Mouse (Mus musculus) intestine, embryonic 14.5 days (tissue): ENCODE measurements around the gene Prkar2a. TPM values are rescaled to one million over a fixed set of nuclear protein-coding genes. Genes with fewer than 3 reads are reported as not detected.

Experiments used
- ATAC-seq: fragments of 200-750 bp; cut with Nextera tagmentation; replicated peaks from 2 replicates; pipeline ENCODE4 v1.8.0; 2017; ENCODE audit warnings: low read depth, moderate number of reproducible peaks, moderate TSS enrichment, moderate library complexity; ENCODE audit not compliant: low FRiP score, low TSS enrichment
- DNase-seq: peaks from one replicate; pipeline ENCODE4 v3.0.0-alpha.2; 2018; ENCODE audit warnings: low spot score
- H3K27ac ChIP-seq: fragments of 300-500 bp; sonication (generic); 2 replicates; pipeline ENCODE4 v1.5.1; 2014; ENCODE audit warnings: low read depth, mild to moderate bottlenecking, control low read depth
- H3K27me3 ChIP-seq: fragments of 300-500 bp; sonication (generic); replicated peaks from 2 replicates; pipeline ENCODE4 v1.6.1; 2014; ENCODE audit warnings: low read length, control low read depth; ENCODE audit not compliant: control insufficient read depth, insufficient read depth
- H3K36me3 ChIP-seq: fragments of 300-500 bp; sonication (generic); 2 replicates; pipeline ENCODE4 v1.6.1; 2014; ENCODE audit warnings: low read length, control low read depth; ENCODE audit not compliant: control insufficient read depth, insufficient read depth
- H3K4me1 ChIP-seq: fragments of 300-500 bp; sonication (generic); replicated peaks from 2 replicates; pipeline ENCODE4 v1.6.1; 2014; ENCODE audit warnings: low read length, control low read depth, mixed read lengths; ENCODE audit not compliant: control insufficient read depth, insufficient read depth
- H3K4me2 ChIP-seq: fragments of 300-500 bp; sonication (generic); 2 replicates; pipeline ENCODE4 v1.6.1; 2014; ENCODE audit warnings: low read length
- H3K4me3 ChIP-seq: fragments of 300-500 bp; sonication (generic); 2 replicates; pipeline ENCODE4 v1.5.1; 2014; ENCODE audit warnings: low read depth, low read length, control low read depth, mixed read lengths
- H3K9ac ChIP-seq: fragments of 300-500 bp; sonication (generic); 2 replicates; pipeline ENCODE4 v1.6.1; 2014; ENCODE audit warnings: mild to moderate bottlenecking, low read length
- H3K9me3 ChIP-seq: fragments of 300-500 bp; sonication (generic); 2 replicates; pipeline ENCODE4 v1.6.1; 2016; ENCODE audit warnings: low read length, control low read depth; ENCODE audit not compliant: control insufficient read depth
- WGBS: fragments of 180-500 bp; shearing (Covaris S2); extraction: QIAGEN DNeasy Blood & Tissue Kit; methylation state at CpG from one replicate; pipeline ENCODE4 v1.1.7; 2014; 5-methylcytosine and 5-hydroxymethylcytosine counted together
- polyA plus RNA-seq: library from polyadenylated mRNA; unstranded; fragments of >200 nt; fragmentation: Nextera tagmentation; extraction: Ambion mirVana; gene quantifications from 2 replicates; pipeline ENCODE4 v1.2.1, GENCODE M21; 2014

Gene Prkar2a
- polyA plus RNA-seq, 1 experiment from 2014 or later = 54.4 TPM

- no peaks in the 10 kb centered on the region for H3K27me3 ChIP-seq
- H3K4me3 ChIP-seq = no peak overlapping the region
- H3K4me2 ChIP-seq = peak overlapping the region; percentile 18; the same call in 1 of the 2 replicates
- WGBS = 36% methylated on average over 12 of the region's 12 CpGs
- H3K36me3 ChIP-seq = no peaks in the 10 kb centered on the region
- H3K9ac ChIP-seq = no peak overlapping the region
- ATAC-seq (no peak), DNase-seq (peak; percentile 59)
- H3K9me3 ChIP-seq = no peaks in the 10 kb centered on the region
- peaks cover 18% of the 10 kb centered on the region for H3K4me1 ChIP-seq
- peak overlapping the region; percentile 54 for H3K27ac ChIP-seq
Measured at GRCm38 (mm10) chr9:108703373-108704110, 14.4 kb downstream of the Prkar2a start.

GRCm38 (mm10) chr9:108704591-108704990 lies 15.5 kb downstream of the Prkar2a start:
- H3K27me3 ChIP-seq = no peaks in the 10 kb centered on the region
- 35% methylated on average over 7 of the region's 7 CpGs for WGBS
- ATAC-seq = no peak
- no peaks in the 10 kb centered on the region for H3K36me3 ChIP-seq
- no peak overlapping the region for H3K4me2 ChIP-seq
- H3K9me3 ChIP-seq = no peaks in the 10 kb centered on the region
- H3K4me3 ChIP-seq = no peak overlapping the region
- DNase-seq = no peak
- H3K4me1 ChIP-seq = peaks cover 18% of the 10 kb centered on the region
- H3K27ac ChIP-seq = no peak overlapping the region
- no peak overlapping the region for H3K9ac ChIP-seq

- 76% methylated on average over 2 of the region's 2 CpGs for WGBS
- no peaks in the 10 kb centered on the region for H3K36me3 ChIP-seq
- H3K27me3 ChIP-seq = no peaks in the 10 kb centered on the region
- no peak overlapping the region for H3K4me3 ChIP-seq
- no peak overlapping the region for H3K27ac ChIP-seq
- no peaks in the 10 kb centered on the region for H3K9me3 ChIP-seq
- ATAC-seq (no peak), DNase-seq (no peak)
- peaks cover 18% of the 10 kb centered on the region for H3K4me1 ChIP-seq
- no peak overlapping the region for H3K9ac ChIP-seq
- no peak overlapping the region for H3K4me2 ChIP-seq
Measured at GRCm38 (mm10) chr9:108707212-108707611, 18.1 kb downstream of the Prkar2a start.

- ATAC-seq (no peak), DNase-seq (no peak)
- Histone ChIP-seq H3K27ac (no peak overlapping the region), H3K4me2 (no peak overlapping the region), H3K4me3 (no peak overlapping the region), H3K36me3 (no peaks in the 10 kb centered on the region), H3K4me1 (peaks cover 13% of the 10 kb centered on the region), H3K9ac (no peak overlapping the region), H3K9me3 (no peaks in the 10 kb centered on the region), H3K27me3 (no peaks in the 10 kb centered on the region)
- WGBS = 93% methylated on average over 8 of the region's 8 CpGs
Measured at GRCm38 (mm10) chr9:108708833-108709232, 19.7 kb downstream of the Prkar2a start.

- no peak overlapping the region for H3K27ac ChIP-seq
- H3K4me1 ChIP-seq = peaks cover 4% of the 10 kb centered on the region; the same call in 1 of the 2 replicates
- no peaks in the 10 kb centered on the region; the same call in 1 of the 2 replicates for H3K36me3 ChIP-seq
- no peak for ATAC-seq
- H3K9ac ChIP-seq = no peak overlapping the region
- no peak for DNase-seq
- H3K27me3 ChIP-seq = no peaks in the 10 kb centered on the region
- WGBS = 73% methylated on average over 7 of the region's 7 CpGs
- H3K4me3 ChIP-seq = no peak overlapping the region
- H3K9me3 ChIP-seq = no peaks in the 10 kb centered on the region
- no peak overlapping the region for H3K4me2 ChIP-seq
Measured at GRCm38 (mm10) chr9:108710767-108711166, 21.7 kb downstream of the Prkar2a start.

GRCm38 (mm10) chr9:108716199-108716598 lies 27.1 kb downstream of the Prkar2a start:
- no peak overlapping the region for H3K9ac ChIP-seq
- H3K4me2 ChIP-seq = no peak overlapping the region
- 90% methylated on average over 4 of the region's 4 CpGs for WGBS
- H3K36me3 ChIP-seq = peaks cover 17% of the 10 kb centered on the region
- ATAC-seq (no peak), DNase-seq (no peak)
- H3K27me3 ChIP-seq = no peaks in the 10 kb centered on the region
- no peaks in the 10 kb centered on the region for H3K4me1 ChIP-seq
- no peak overlapping the region for H3K4me3 ChIP-seq
- H3K27ac ChIP-seq = no peak overlapping the region
- no peaks in the 10 kb centered on the region for H3K9me3 ChIP-seq

GRCm38 (mm10) chr9:108723751-108724150 lies 34.6 kb downstream of the Prkar2a start:
- 61% methylated on average over 2 of the region's 2 CpGs for WGBS

GRCm38 (mm10) chr9:108726116-108726515 lies 37.0 kb downstream of the Prkar2a start:
- Histone ChIP-seq H3K4me2 (no peak overlapping the region), H3K9ac (no peak overlapping the region), H3K27me3 (no peaks in the 10 kb centered on the region), H3K36me3 (peaks cover 8% of the 10 kb centered on the region; the same call in 1 of the 2 replicates), H3K4me1 (no peaks in the 10 kb centered on the region), H3K27ac (no peak overlapping the region), H3K9me3 (no peaks in the 10 kb centered on the region), H3K4me3 (no peak overlapping the region)
- ATAC-seq (no peak), DNase-seq (no peak)
- 95% methylated on average over 5 of the region's 5 CpGs for WGBS

More at GRCm38 (mm10) chr9:108723751-108724150, 34.6 kb downstream of the Prkar2a start:
- no peak for ATAC-seq
- Histone ChIP-seq H3K4me1 (no peaks in the 10 kb centered on the region), H3K4me2 (no peak overlapping the region), H3K9me3 (no peaks in the 10 kb centered on the region), H3K9ac (no peak overlapping the region), H3K36me3 (peaks cover 18% of the 10 kb centered on the region), H3K27me3 (no peaks in the 10 kb centered on the region), H3K27ac (no peak overlapping the region), H3K4me3 (no peak overlapping the region)
- DNase-seq = no peak

GRCm38 (mm10) chr9:108729050-108729449 lies 39.9 kb downstream of the Prkar2a start:
- Histone ChIP-seq H3K27me3 (no peaks in the 10 kb centered on the region), H3K4me2 (no peak overlapping the region), H3K36me3 (peaks cover 15% of the 10 kb centered on the region), H3K4me1 (no peaks in the 10 kb centered on the region), H3K9me3 (no peaks in the 10 kb centered on the region), H3K27ac (no peak overlapping the region), H3K9ac (no peak overlapping the region), H3K4me3 (no peak overlapping the region)
- no peak for DNase-seq
- no peak for ATAC-seq
